Mouse (Mus musculus) heart, embryonic 10.5 days (tissue): ENCODE data around the gene Cdk5rap2. TPM values are rescaled to one million over a fixed set of nuclear protein-coding genes. Genes with fewer than 3 reads are reported as not detected.

ENCODE experiments used
- DNase-seq: peaks from one replicate; pipeline ENCODE4 v3.0.0-alpha.2; 2017; ENCODE audit warnings: low spot score
- H3K27ac ChIP-seq: fragments of 300-500 bp; sonication (generic); 2 replicates; pipeline ENCODE4 v1.5.1; 2016; ENCODE audit warnings: mild to moderate bottlenecking
- H3K27me3 ChIP-seq: fragments of 300-500 bp; sonication (generic); 2 replicates; pipeline ENCODE4 v1.6.1; 2016; ENCODE audit warnings: mild to moderate bottlenecking; ENCODE audit not compliant: poor library complexity, insufficient read depth, severe bottlenecking
- H3K36me3 ChIP-seq: fragments of 300-500 bp; sonication (generic); 2 replicates; pipeline ENCODE4 v1.6.1; 2016; ENCODE audit warnings: mild to moderate bottlenecking, moderate library complexity
- H3K4me1 ChIP-seq: fragments of 300-500 bp; sonication (generic); 2 replicates; pipeline ENCODE4 v1.6.1; 2016; ENCODE audit warnings: mild to moderate bottlenecking
- H3K4me3 ChIP-seq: fragments of 300-500 bp; sonication (generic); 2 replicates; pipeline ENCODE4 v1.5.1; 2016; ENCODE audit warnings: mild to moderate bottlenecking, moderate library complexity
- H3K9me3 ChIP-seq: fragments of 300-500 bp; sonication (generic); 2 replicates; pipeline ENCODE4 v1.6.1; 2016; ENCODE audit warnings: mild to moderate bottlenecking, moderate library complexity
- WGBS: fragments of 180-500 bp; shearing (Covaris S2); methylation state at CpG from one replicate; pipeline ENCODE4 v1.1.7; 2016; 5-methylcytosine and 5-hydroxymethylcytosine counted together
- polyA plus RNA-seq: library from polyadenylated mRNA; unstranded; fragments of >200 nt; fragmentation: Nextera tagmentation; extraction: Ambion mirVana; gene quantifications from 2 replicates; pipeline ENCODE4 v1.2.1, GENCODE M21; 2016

Gene Cdk5rap2
- polyA plus RNA-seq, 1 experiment from 2014 or later = 17.7 TPM

GRCm38 (mm10) chr4:70332981-70333380, 77.3 kb downstream of the Cdk5rap2 start:
- no peak overlapping the region for H3K4me3 ChIP-seq
- H3K27me3 ChIP-seq = no peaks in the 10 kb centered on the region
- WGBS = 87% methylated on average over 6 of the region's 6 CpGs
- H3K27ac ChIP-seq = no peak overlapping the region
- H3K4me1 ChIP-seq = no peaks in the 10 kb centered on the region
- no peak for DNase-seq
- no peaks in the 10 kb centered on the region for H3K9me3 ChIP-seq
- peaks cover 10% of the 10 kb centered on the region for H3K36me3 ChIP-seq

- H3K27me3 ChIP-seq = no peaks in the 10 kb centered on the region
- no peak overlapping the region for H3K4me3 ChIP-seq
- no peaks in the 10 kb centered on the region for H3K4me1 ChIP-seq
- H3K27ac ChIP-seq = no peak overlapping the region
- WGBS = 86% methylated on average over 7 of the region's 7 CpGs
- H3K9me3 ChIP-seq = no peaks in the 10 kb centered on the region
- no peak for DNase-seq
- H3K36me3 ChIP-seq = peaks cover 10% of the 10 kb centered on the region
These were observed 77.7 kb downstream of the Cdk5rap2 start for GRCm38 (mm10) chr4:70332576-70332975.

- H3K27me3 ChIP-seq = no peaks in the 10 kb centered on the region
- no peak overlapping the region for H3K4me3 ChIP-seq
- 90% methylated on average over 6 of the region's 6 CpGs for whole genome bisulfite sequencing
- H3K27ac ChIP-seq = no peak overlapping the region
- H3K36me3 ChIP-seq = peaks cover 11% of the 10 kb centered on the region; the same call in 1 of the 2 replicates
- H3K9me3 ChIP-seq = no peaks in the 10 kb centered on the region
- H3K4me1 ChIP-seq = no peaks in the 10 kb centered on the region
- no peak for DNase-seq
These were observed 79.1 kb downstream of the Cdk5rap2 start for GRCm38 (mm10) chr4:70331181-70331580.

GRCm38 (mm10) chr4:70328033-70328432, 82.2 kb downstream of the Cdk5rap2 start:
- no peak for DNase-seq
- Histone ChIP-seq H3K4me1 (no peaks in the 10 kb centered on the region), H3K9me3 (no peaks in the 10 kb centered on the region), H3K27ac (no peak overlapping the region), H3K27me3 (no peaks in the 10 kb centered on the region), H3K36me3 (peaks cover 13% of the 10 kb centered on the region; the same call in 1 of the 2 replicates), H3K4me3 (no peak overlapping the region)
- 89% methylated on average over 9 of the region's 9 CpGs for WGBS

DNA sequence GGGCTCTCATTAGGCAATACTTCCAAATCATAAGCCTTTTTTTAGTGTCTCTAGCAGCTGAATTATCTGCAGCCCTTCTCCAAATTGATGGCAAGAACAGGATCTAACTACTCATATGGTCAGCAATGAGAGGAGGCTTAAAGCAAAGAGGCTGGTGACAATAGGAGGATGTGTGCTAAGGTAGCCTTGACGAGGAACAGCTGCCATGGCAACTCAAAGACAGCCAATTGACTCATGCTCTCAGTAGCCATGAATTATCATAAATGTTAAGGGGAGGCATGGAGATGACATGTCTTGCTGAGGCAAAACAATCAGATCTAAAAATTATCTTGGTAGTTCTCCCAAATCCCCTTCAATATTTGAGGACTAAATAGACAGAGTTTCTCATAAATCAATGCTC, 82.8 kb downstream of the Cdk5rap2 start:
- Histone ChIP-seq H3K4me1 (no peaks in the 10 kb centered on the region), H3K27ac (no peak overlapping the region), H3K36me3 (0 out of 2 replicates have a peak, but pooled peaks cover 8% of the 10 kb centered on the region), H3K4me3 (no peak overlapping the region), H3K9me3 (no peaks in the 10 kb centered on the region), H3K27me3 (no peaks in the 10 kb centered on the region)
- WGBS = 64% methylated on average over 1 of the region's 1 CpGs
- DNase-seq = no peak

GRCm38 (mm10) chr4:70321586-70321985, 88.7 kb downstream of the Cdk5rap2 start:
- WGBS = 93% methylated on average over 1 of the region's 1 CpGs
- H3K4me3 ChIP-seq = no peak overlapping the region

GRCm38 (mm10) chr4:70312170-70312569, 98.1 kb downstream of the Cdk5rap2 start:
- Histone ChIP-seq H3K27me3 (no peaks in the 10 kb centered on the region), H3K9me3 (no peaks in the 10 kb centered on the region), H3K4me1 (0 out of 2 replicates have a peak, but pooled peaks cover 2% of the 10 kb centered on the region), H3K36me3 (peaks cover 27% of the 10 kb centered on the region), H3K27ac (no peak overlapping the region), H3K4me3 (no peak overlapping the region)
- WGBS = 88% methylated on average over 4 of the region's 4 CpGs
- no peak for DNase-seq

More at GRCm38 (mm10) chr4:70321586-70321985, 88.7 kb downstream of the Cdk5rap2 start:
- DNase-seq = no peak
- H3K27me3 ChIP-seq = no peaks in the 10 kb centered on the region
- peaks cover 13% of the 10 kb centered on the region for H3K36me3 ChIP-seq
- no peaks in the 10 kb centered on the region for H3K9me3 ChIP-seq
- H3K4me1 ChIP-seq = no peaks in the 10 kb centered on the region
- H3K27ac ChIP-seq = no peak overlapping the region

DNA sequence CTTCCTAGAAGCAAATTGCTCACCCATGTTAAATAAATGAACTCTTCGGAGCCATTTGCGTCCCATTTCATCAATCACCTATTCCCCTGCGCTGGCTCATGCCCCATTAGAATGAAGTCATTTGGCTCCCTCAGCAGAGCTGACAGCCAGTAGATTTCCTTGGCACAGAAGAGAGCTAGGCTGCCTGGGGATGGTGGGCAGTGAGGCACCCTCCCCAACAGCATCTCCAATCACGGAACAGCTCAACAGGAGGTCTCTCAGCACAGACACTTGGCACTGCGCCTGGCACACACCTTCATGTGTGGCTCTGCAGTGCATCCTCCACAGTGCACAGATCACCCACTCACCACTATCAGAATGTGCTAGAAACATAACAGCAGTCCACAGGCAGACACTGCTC, 98.7 kb downstream of the Cdk5rap2 start:
- Histone ChIP-seq H3K27ac (no peak overlapping the region), H3K36me3 (peaks cover 21% of the 10 kb centered on the region), H3K27me3 (no peaks in the 10 kb centered on the region), H3K9me3 (no peaks in the 10 kb centered on the region), H3K4me3 (no peak overlapping the region), H3K4me1 (0 out of 2 replicates have a peak, but pooled peaks cover 2% of the 10 kb centered on the region)
- WGBS = 91% methylated on average over 5 of the region's 5 CpGs
- DNase-seq = no peak

GRCm38 (mm10) chr4:70307230-70307629, 103.0 kb downstream of the Cdk5rap2 start:
- Histone ChIP-seq H3K36me3 (no peaks in the 10 kb centered on the region; the same call in 1 of the 2 replicates), H3K27me3 (no peaks in the 10 kb centered on the region), H3K27ac (no peak overlapping the region), H3K9me3 (no peaks in the 10 kb centered on the region), H3K4me3 (no peak overlapping the region), H3K4me1 (0 out of 2 replicates have a peak, but pooled peaks cover 2% of the 10 kb centered on the region)
- 61% methylated on average over 4 of the region's 4 CpGs for WGBS
- DNase-seq = no peak

GRCm38 (mm10) chr4:70303870-70304269, 106.4 kb downstream of the Cdk5rap2 start:
- WGBS = 82% methylated on average over 4 of the region's 4 CpGs
- Histone ChIP-seq H3K27ac (no peak overlapping the region), H3K4me3 (no peak overlapping the region), H3K27me3 (no peaks in the 10 kb centered on the region), H3K4me1 (no peaks in the 10 kb centered on the region), H3K36me3 (peaks cover 27% of the 10 kb centered on the region), H3K9me3 (no peaks in the 10 kb centered on the region)
- DNase-seq = no peak

- Histone ChIP-seq H3K4me3 (no peak overlapping the region), H3K36me3 (peaks cover 40% of the 10 kb centered on the region), H3K4me1 (no peaks in the 10 kb centered on the region), H3K9me3 (no peaks in the 10 kb centered on the region), H3K27me3 (no peaks in the 10 kb centered on the region), H3K27ac (no peak overlapping the region)
- 91% methylated on average over 9 of the region's 9 CpGs for WGBS
- DNase-seq = no peak
These were observed 109.1 kb downstream of the Cdk5rap2 start for GRCm38 (mm10) chr4:70301187-70301586.

- Histone ChIP-seq H3K36me3 (peaks cover 14% of the 10 kb centered on the region), H3K9me3 (no peaks in the 10 kb centered on the region), H3K4me1 (peaks cover 6% of the 10 kb centered on the region; the same call in 1 of the 2 replicates), H3K27ac (no peak overlapping the region), H3K4me3 (no peak overlapping the region), H3K27me3 (no peaks in the 10 kb centered on the region)
- WGBS = 90% methylated on average over 6 of the region's 6 CpGs
- no peak for DNase-seq
These were observed 120.9 kb downstream of the Cdk5rap2 start for GRCm38 (mm10) chr4:70289361-70289760.

DNA sequence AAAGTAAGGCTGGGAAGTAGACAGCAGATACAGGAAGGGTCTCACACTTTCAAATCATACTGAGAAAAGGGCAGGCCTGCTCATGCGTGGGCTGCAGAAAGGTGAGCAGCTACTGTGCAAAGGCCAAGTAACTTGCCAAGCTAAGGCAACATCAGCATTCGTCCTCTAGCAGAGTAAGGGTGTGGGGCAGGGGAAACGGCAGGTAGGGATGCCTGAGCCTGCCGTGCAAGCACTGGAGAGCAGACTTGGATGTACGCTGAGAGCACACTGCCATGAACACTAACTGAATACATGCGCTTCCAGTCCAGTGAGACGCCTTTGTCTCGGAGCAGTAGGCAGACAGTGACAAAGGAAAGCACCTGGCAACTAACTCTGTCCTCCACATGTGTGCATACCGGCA, 127.1 kb downstream of the Cdk5rap2 start:
- Histone ChIP-seq H3K36me3 (peaks cover 36% of the 10 kb centered on the region), H3K27me3 (no peaks in the 10 kb centered on the region), H3K4me3 (no peak overlapping the region), H3K27ac (no peak overlapping the region), H3K4me1 (peaks cover 6% of the 10 kb centered on the region; the same call in 1 of the 2 replicates), H3K9me3 (no peaks in the 10 kb centered on the region)
- no peak for DNase-seq
- 90% methylated on average over 9 of the region's 9 CpGs for WGBS

DNA sequence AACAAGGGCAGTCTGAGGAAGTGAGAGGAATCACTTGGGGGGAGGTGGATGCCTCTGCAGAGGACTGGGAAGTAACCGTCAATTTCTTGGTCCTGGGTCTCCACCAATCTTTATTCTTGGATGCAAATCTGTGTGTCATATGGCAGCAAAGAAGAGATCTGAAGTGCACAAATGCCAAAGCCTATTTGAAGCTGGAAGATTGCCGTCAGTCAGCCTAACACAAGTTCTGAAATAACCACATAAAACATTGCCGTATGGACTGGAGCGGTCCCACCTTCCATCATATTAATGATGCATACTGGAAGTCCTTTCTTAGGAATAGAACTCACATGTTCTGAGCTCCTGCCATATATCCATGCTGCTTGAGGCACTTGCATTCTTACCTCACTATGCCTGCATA, 131.4 kb downstream of the Cdk5rap2 start:
- H3K36me3 ChIP-seq = peaks cover 44% of the 10 kb centered on the region

More for the DNA sequence above, 131.4 kb downstream of the Cdk5rap2 start:
- no peak for DNase-seq
- H3K4me3 ChIP-seq = no peak overlapping the region
- no peaks in the 10 kb centered on the region for H3K9me3 ChIP-seq
- H3K27ac ChIP-seq = no peak overlapping the region
- H3K27me3 ChIP-seq = no peaks in the 10 kb centered on the region
- H3K4me1 ChIP-seq = no peaks in the 10 kb centered on the region
- WGBS = 96% methylated on average over 4 of the region's 4 CpGs
